Mouse (Mus musculus) megakaryocyte progenitor cell, adult 5-6 weeks (primary cell): ENCODE data around the gene Wfs1. TPM values are rescaled to one million over a fixed set of nuclear protein-coding genes. Genes with fewer than 3 reads are reported as not detected.
"Not testable (repeated sequence)": the region's sequence is repeated elsewhere in the genome, so short reads cannot be mapped to it uniquely, and the experiment has no call there.

Experiments
- ATAC-seq: replicated peaks from 2 replicates; pipeline ENCODE4 v1.8.0; 2016; ENCODE audit warnings: mild to moderate bottlenecking, moderate TSS enrichment, inconsistent platforms; ENCODE audit not compliant: poor library complexity
- total RNA-seq, 2 experiments: library from RNA; stranded (forward) in 1 of 2; stranded (reverse) in 1 of 2; fragments of 157-497, 149-512 nt in 1 of 2; fragments of 200-1000 nt in 1 of 2; gene quantifications; 2 replicates each; pipeline versions ENCODE4 v1.2.3 to v1.2.4; 2015 to 2017

Wfs1 gene
- total RNA-seq, 2 experiments from 2014 or later: 1.9 to 2.0 TPM

GRCm38 (mm10) chr5:36988124-36988780, 753 bp downstream of the Wfs1 start:
- no peak for ATAC-seq

- no peak for ATAC-seq
Measured at GRCm38 (mm10) chr5:36986617-36987016, 2.4 kb downstream of the Wfs1 start.

GRCm38 (mm10) chr5:36982271-36982670, 6.7 kb downstream of the Wfs1 start:
- ATAC-seq: no peak

- peak; percentile 73 for ATAC-seq
Measured at GRCm38 (mm10) chr5:36979631-36980030, 9.4 kb downstream of the Wfs1 start.

- ATAC-seq: no peak
Measured at GRCm38 (mm10) chr5:36979001-36979400, 10.0 kb downstream of the Wfs1 start.

- no peak for ATAC-seq
Measured at GRCm38 (mm10) chr5:36977809-36978208, 11.2 kb downstream of the Wfs1 start.

- ATAC-seq: no peak
Measured at GRCm38 (mm10) chr5:36975336-36975735, 13.7 kb downstream of the Wfs1 start.

GRCm38 (mm10) chr5:36971587-36971986, 17.4 kb downstream of the Wfs1 start:
- ATAC-seq: no peak

GRCm38 (mm10) chr5:36960501-36960900, 28.5 kb downstream of the Wfs1 start:
- no peak for ATAC-seq

- peak; percentile 91 for ATAC-seq
Measured at GRCm38 (mm10) chr5:36958837-36959236, 30.2 kb downstream of the Wfs1 start.

GRCm38 (mm10) chr5:36955366-36955765, 33.6 kb downstream of the Wfs1 start:
- ATAC-seq: peak; percentile 64

- ATAC-seq: no peak
Measured at GRCm38 (mm10) chr5:36952311-36952710, 36.7 kb downstream of the Wfs1 start.

GRCm38 (mm10) chr5:36950871-36951270, 38.1 kb downstream of the Wfs1 start:
- ATAC-seq: no peak

- peak; percentile 86 for ATAC-seq
Measured at GRCm38 (mm10) chr5:36948831-36949230, 40.2 kb downstream of the Wfs1 start.

- ATAC-seq: peak; percentile 63
Measured at GRCm38 (mm10) chr5:36946445-36946844, 42.6 kb downstream of the Wfs1 start.

- no peak for ATAC-seq
Measured at GRCm38 (mm10) chr5:36945713-36946112, 43.3 kb downstream of the Wfs1 start.

- no peak for ATAC-seq
Measured at GRCm38 (mm10) chr5:36945102-36945701, 43.8 kb downstream of the Wfs1 start.

- no peak for ATAC-seq
Measured at GRCm38 (mm10) chr5:36944552-36944951, 44.5 kb downstream of the Wfs1 start.

GRCm38 (mm10) chr5:36942446-36942845, 46.6 kb downstream of the Wfs1 start:
- no peak for ATAC-seq

- not testable (repeated sequence) for ATAC-seq
Measured at GRCm38 (mm10) chr5:36938991-36939390, 50.0 kb downstream of the Wfs1 start.

- no peak for ATAC-seq
Measured at GRCm38 (mm10) chr5:36938021-36938420, 51.0 kb downstream of the Wfs1 start.

GRCm38 (mm10) chr5:36936548-36936947, 52.5 kb downstream of the Wfs1 start:
- no peak for ATAC-seq
